In the genomic region with DNA sequence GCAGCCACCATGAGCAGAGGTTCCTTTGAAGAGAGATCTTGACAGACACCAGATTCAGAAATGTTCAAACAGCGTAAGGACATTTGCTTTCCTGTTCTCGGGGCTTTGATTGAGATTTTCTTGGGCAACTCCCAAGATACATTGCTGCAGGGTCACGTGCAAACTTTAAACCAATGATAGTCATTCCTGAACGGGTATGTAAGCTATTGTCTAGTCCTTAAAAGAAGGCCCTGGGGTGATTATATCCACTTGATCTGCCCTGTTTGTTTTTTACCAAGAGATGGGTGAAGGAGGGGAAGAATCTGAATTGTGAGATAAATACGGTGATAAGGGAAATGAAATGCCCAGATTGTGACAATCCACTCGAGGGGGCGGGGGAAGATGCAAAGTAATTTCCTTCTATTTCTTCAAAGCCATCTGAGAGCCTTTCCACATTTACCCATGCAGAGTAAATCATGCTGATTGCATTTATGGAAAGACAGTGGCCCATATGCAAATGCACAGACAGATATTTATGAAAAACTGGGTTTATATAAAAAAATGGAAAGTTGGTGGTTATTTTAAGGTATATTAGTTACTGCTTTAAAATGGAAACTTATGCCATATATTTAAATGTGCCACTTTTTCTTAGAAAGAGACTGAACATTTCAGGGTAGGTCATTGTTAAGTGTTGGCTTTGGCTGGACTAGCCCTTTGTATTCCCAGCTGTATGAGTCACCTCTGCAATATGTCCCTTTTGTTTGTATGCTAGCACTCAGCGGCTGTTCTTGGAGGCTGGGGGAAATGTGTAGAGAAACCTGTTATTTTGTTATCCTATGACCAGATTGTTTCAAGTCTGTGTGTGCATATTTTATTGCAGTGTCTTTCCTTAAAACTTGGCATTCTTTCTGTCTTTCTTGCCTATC, we compare ENCODE assay signal across 16 mouse cellular contexts.
DNase-seq lines count a peak whose midpoint lies in the region; ATAC-seq and TF ChIP-seq lines count a peak whose summit lies in the region.
"Had no signal": no experiment of that assay in that cellular context is flagged by ENCODE, and none has a peak within 500 bp of the region (broad histone marks: within the 10 kb centered on the region; RNA-seq: fewer than 3 reads in every experiment).

No protein-coding gene starts in this region.

- ATAC-seq in forebrain, embryonic 13.5 days, result peak; percentile 82
- ATAC-seq in heart, embryonic 16.5 days (replicated peaks; ENCODE audit: extremely low read depth, insufficient read depth, low FRiP score), result no peak; the same call in 1 of the 2 replicates
- no peak for ATAC-seq in megakaryocyte-erythroid progenitor cell, adult 5-6 weeks (replicated peaks; ENCODE audit: low FRiP score, low TSS enrichment, poor library complexity, severe bottlenecking)
- ATAC-seq: intestine, postnatal 0 days had no signal

- H3K9ac ChIP-seq in forebrain, embryonic 13.5 days, result no peak overlapping the region
- H3K9ac ChIP-seq in heart, embryonic 16.5 days (ENCODE audit: low read length), result no peak overlapping the region
- H3K9ac ChIP-seq: limb, embryonic 12.5 days had no signal

- no peak overlapping the region for H3K27ac ChIP-seq in forebrain, embryonic 13.5 days
- no peak overlapping the region for H3K27ac ChIP-seq in forebrain, embryonic 10.5 days
- H3K27ac ChIP-seq in layer of hippocampus, adult 2 months, result peak overlapping the region; percentile 32; the same call in 1 of the 2 replicates
- peak overlapping the region; percentile 53 for H3K27ac ChIP-seq in heart, embryonic 16.5 days (ENCODE audit: low read length)
- H3K27ac ChIP-seq: limb, embryonic 12.5 days; macrophage had no signal

- no peak for TF ChIP-seq CTCF in layer of hippocampus, adult 2 months (conservative IDR thresholded peaks at IDR 0.05)

- H3K4me3 ChIP-seq in forebrain, embryonic 13.5 days, result no peak overlapping the region
- H3K4me3 ChIP-seq in forebrain, embryonic 10.5 days, result no peak overlapping the region
- no peak overlapping the region for H3K4me3 ChIP-seq in layer of hippocampus, adult 2 months
- no peak overlapping the region for H3K4me3 ChIP-seq in heart, embryonic 16.5 days (ENCODE audit: low read length)
- H3K4me3 ChIP-seq: limb, embryonic 12.5 days had no signal

- H3K9me3 ChIP-seq in forebrain, embryonic 13.5 days (replicated peaks), result no peaks in the 10 kb centered on the region
- no peaks in the 10 kb centered on the region for H3K9me3 ChIP-seq in forebrain, embryonic 10.5 days
- H3K9me3 ChIP-seq in heart, embryonic 16.5 days (replicated peaks; ENCODE audit: control insufficient read depth, low read length), result no peaks in the 10 kb centered on the region
- H3K9me3 ChIP-seq: limb, embryonic 12.5 days had no signal

- no peak overlapping the region for H3K4me2 ChIP-seq in forebrain, embryonic 13.5 days
- no peak overlapping the region for H3K4me2 ChIP-seq in heart, embryonic 16.5 days (ENCODE audit: low read depth, low read length)
- H3K4me2 ChIP-seq: limb, embryonic 12.5 days had no signal

- no peaks in the 10 kb centered on the region for H3K27me3 ChIP-seq in forebrain, embryonic 13.5 days
- H3K27me3 ChIP-seq in forebrain, embryonic 10.5 days (ENCODE audit: poor library complexity, severe bottlenecking), result no peaks in the 10 kb centered on the region
- no peaks in the 10 kb centered on the region for H3K27me3 ChIP-seq in heart, embryonic 16.5 days (ENCODE audit: control insufficient read depth, insufficient read depth, low read length)
- H3K27me3 ChIP-seq: limb, embryonic 12.5 days had no signal

- H3K36me3 ChIP-seq in forebrain, embryonic 13.5 days (ENCODE audit: poor library complexity, severe bottlenecking), result no peaks in the 10 kb centered on the region
- H3K36me3 ChIP-seq in forebrain, embryonic 10.5 days (replicated peaks), result no peaks in the 10 kb centered on the region
- no peaks in the 10 kb centered on the region for H3K36me3 ChIP-seq in heart, embryonic 16.5 days (ENCODE audit: control insufficient read depth, insufficient read depth)
- H3K36me3 ChIP-seq: limb, embryonic 12.5 days had no signal

- DNase-seq in forebrain, embryonic 10.5 days (ENCODE audit: extremely low spot score, low spot score), result no peak
- DNase-seq in layer of hippocampus, adult 2 months (ENCODE audit: low spot score in 2 of 2), result peak in 1 of 2 experiments; percentile 60
- no peak for DNase-seq in layer of hippocampus, postnatal 25 days (ENCODE audit: extremely low spot score in 1 of 2, low spot score in 1 of 2)
- DNase-seq in right cerebral cortex, postnatal 25 days, result peak; percentile 22
- DNase-seq in liver, result no peak
- DNase-seq: B cell, adult 2 months; cerebellum, adult 9-10 months; lung, adult 18-20 months; retina, postnatal 1 day; thymus, postnatal 14 days had no signal

- H3K4me1 ChIP-seq in forebrain, embryonic 13.5 days, result no peaks in the 10 kb centered on the region
- H3K4me1 ChIP-seq in forebrain, embryonic 10.5 days, result peaks cover 8% of the 10 kb centered on the region; the same call in 1 of the 2 replicates
- H3K4me1 ChIP-seq in heart, embryonic 16.5 days (ENCODE audit: control insufficient read depth, insufficient read depth, low read length), result peaks cover 2% of the 10 kb centered on the region; the same call in 1 of the 2 replicates
- H3K4me1 ChIP-seq: limb, embryonic 12.5 days had no signal

- WGBS in forebrain, embryonic 13.5 days, result 60% methylated on average over 8 of the region's 8 CpGs
- WGBS in forebrain, embryonic 10.5 days, result 86% methylated on average over 8 of the region's 8 CpGs
- 54% methylated on average over 8 of the region's 8 CpGs for WGBS in heart, embryonic 16.5 days

Comparison
In these comparisons a context has a peak if more than half of its experiments do, and no peak if none do; other contexts are left out.
1. H3K27ac ChIP-seq: peak in layer of hippocampus, adult 2 months (single experiment) and heart, embryonic 16.5 days (single experiment); none in forebrain, embryonic 13.5 days (single experiment) and forebrain, embryonic 10.5 days (single experiment).